Mouse (Mus musculus) brain, embryonic 18.5 days (tissue): ENCODE measurements around the gene Crtap.
"Not testable (repeated sequence)": the region's sequence is repeated elsewhere in the genome, so short reads cannot be mapped to it uniquely, and the experiment has no call there.

Source experiments
- DNase-seq: peaks from one replicate; pipeline ENCODE4 v3.0.0-alpha.2; 2012; ENCODE audit warnings: low read depth, low spot score

Gene Crtap

GRCm38 (mm10) chr9:114395258-114395657, 4.8 kb upstream of the Crtap start:
- no peak for DNase-seq

- DNase-seq: no peak
Measured at GRCm38 (mm10) chr9:114394677-114395076, 4.2 kb upstream of the Crtap start.

- DNase-seq: not testable (repeated sequence)
Measured at GRCm38 (mm10) chr9:114394136-114394535, 3.7 kb upstream of the Crtap start.

GRCm38 (mm10) chr9:114390749-114391075, 237 bp upstream of the Crtap start:
- no peak for DNase-seq

GRCm38 (mm10) chr9:114389371-114389904, 1.0 kb downstream of the Crtap start:
- DNase-seq: no peak

- no peak for DNase-seq
Measured at GRCm38 (mm10) chr9:114388701-114389370, 1.6 kb downstream of the Crtap start.

DNA sequence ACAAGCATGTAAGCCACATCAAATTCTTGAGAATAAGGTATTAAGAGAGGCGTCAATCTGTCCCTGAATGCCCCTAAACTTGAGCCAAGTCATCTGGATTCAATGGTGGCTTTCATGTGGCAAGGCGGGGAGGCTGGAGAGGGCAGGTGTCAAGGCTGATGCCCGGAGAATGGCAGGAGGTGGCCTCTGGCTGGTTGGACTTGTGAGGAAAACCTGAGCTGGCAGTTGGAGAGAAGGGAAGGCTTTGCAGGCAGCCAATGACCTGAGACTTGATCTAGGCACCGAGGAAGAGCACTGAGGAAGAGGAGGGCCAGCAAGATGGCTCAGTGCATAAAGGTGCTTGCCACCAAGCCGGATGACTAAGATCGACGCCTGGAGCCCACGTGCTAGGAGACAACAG, 2.2 kb downstream of the Crtap start:
- DNase-seq: no peak

DNA sequence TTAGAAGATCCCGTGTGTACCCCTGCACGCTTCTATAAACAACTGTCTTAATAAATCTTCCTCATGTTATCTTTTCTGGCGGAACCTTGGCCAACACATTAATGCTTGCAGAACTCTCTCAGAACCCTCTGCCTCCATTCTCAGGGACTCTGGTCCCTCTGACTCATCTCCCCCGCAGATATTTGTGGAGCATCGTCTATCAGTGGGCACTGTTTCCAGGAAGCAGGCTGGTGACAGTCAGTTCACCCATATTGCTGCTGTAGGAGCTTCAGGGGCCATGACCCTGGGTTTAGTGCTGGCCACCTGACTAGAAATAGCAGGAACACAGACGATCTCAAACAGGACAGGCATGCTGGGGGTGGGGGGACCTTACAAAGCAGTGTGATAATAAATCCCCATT, 3.4 kb downstream of the Crtap start:
- DNase-seq: no peak

GRCm38 (mm10) chr9:114385160-114385559, 5.3 kb downstream of the Crtap start:
- no peak for DNase-seq

- DNase-seq: no peak
Measured at GRCm38 (mm10) chr9:114384691-114385090, 5.8 kb downstream of the Crtap start.

DNA sequence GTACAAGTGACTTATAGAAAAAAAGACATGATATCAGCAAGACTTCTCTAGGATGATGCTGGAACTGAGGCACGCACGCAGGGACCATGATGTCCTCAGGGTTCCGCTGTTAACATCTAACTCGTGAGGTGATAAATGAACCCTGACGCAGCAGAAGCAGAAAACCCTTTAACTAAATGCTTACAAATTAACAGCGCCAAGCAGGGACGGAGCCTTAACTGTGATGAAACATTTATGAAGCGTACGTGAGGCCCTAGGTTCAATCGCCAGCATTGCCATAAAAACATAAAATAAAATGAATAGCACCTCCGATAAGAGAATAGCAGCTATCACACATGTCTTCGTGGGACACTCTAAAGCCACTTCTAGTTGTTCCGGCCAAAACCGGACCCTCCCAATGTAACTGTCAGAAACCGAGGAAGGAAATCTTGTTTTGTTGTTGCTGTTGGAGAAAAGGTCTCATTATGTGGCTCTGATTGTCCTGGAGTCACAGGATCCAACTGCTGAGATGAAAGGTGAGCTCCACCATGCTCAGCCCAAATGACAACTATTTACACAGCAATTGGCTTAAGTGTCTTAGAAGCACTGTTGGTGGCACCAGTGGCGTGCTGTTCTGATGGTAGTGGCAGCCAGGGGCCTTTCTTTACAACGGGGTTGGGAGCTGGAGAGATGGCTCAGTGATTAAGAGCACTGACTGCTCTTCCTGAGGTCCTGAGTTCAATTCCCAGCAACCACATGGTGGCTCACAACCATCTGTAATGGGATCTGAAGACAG, 7.4 kb downstream of the Crtap start:
- no peak for DNase-seq

- DNase-seq: peak; percentile 18
Measured at GRCm38 (mm10) chr9:114380881-114381733, 9.4 kb downstream of the Crtap start.

GRCm38 (mm10) chr9:114379871-114380270, 10.6 kb downstream of the Crtap start:
- DNase-seq: no peak

GRCm38 (mm10) chr9:114377168-114377567, 13.3 kb downstream of the Crtap start:
- no peak for DNase-seq

GRCm38 (mm10) chr9:114375276-114375962, 15.1 kb downstream of the Crtap start:
- no peak for DNase-seq

DNA sequence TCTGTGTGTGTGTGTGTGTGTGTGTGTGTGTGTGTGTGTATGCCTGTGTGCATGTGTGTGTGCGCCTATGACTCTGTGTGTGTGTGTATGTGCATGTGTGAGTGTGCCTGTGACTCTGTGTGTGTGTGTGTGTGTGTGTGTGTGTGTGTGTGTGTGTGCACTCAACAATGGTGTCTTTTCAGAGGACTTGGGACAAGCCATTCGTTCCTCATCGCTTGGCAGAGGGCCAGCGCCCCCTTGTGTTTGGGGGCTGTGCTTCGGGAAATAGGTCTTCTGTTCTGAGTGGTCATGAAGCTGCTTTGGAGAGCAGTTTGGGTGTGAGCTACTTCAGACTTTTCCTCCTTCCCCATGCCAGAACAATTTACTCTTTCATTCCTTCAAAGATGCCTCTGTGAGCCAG, 18.8 kb downstream of the Crtap start:
- not testable (repeated sequence) for DNase-seq

DNA sequence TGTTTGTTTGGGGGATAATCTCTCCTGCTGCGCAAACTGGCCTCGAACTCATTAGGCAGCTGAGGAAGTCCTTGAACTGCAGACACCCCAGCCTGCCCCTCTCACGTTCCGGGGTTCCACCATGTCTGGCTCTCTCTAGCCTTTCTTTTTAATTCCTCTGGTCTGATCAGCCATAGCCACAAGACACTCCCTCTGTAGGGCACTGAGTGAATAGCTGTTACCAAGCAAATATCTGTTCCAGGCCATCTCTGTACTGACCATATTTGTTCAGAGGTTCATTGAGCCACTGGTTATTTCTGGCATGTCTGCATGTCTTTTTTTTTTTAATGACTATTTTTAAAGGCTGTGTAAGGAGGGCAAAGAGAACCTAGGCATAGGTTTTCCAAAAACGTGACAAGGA, 21.1 kb downstream of the Crtap start:
- not testable (repeated sequence) for DNase-seq

- DNase-seq: no peak
Measured at GRCm38 (mm10) chr9:114368471-114368858, 22.0 kb downstream of the Crtap start.

DNA sequence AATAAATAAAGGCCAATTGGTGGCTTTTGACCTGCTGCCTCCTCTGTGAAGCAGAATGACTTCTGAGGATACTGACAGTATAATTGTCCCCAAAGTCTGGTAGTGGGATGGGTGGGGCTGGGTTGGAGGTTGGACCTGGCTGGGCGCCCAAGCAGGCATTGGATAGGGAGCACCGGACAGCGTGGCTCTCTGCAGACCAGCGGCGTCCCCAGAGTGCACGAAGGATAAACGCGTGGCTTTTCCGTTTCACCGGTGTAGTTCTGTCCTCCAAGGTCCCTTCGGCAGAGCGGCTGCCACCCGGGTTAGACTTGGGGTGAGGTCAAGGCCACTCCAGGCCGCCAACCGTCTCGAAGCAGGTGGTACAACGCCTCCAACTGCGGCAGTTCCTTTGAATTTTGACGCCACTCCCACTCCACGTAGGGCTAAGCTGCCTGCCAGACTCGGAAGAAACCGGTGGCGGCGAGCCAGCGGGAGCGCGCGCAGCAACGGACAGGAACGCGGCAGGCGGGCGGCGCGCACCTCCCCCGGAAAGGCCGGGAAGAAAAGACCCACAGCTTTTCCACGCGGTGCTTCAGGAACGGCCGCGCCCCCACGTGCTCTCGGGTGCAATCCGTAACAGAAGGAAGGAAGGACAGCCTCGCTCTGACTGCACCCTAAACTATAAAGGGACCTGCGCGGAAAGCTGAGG, 22.5 kb downstream of the Crtap start:
- no peak for DNase-seq

GRCm38 (mm10) chr9:114329855-114330254, 60.6 kb downstream of the Crtap start, which contains the start of gene Bcl2a1c:
Gene Bcl2a1c (plus strand): TSS chr9:114330135.
- DNase-seq: not testable (repeated sequence)

DNA sequence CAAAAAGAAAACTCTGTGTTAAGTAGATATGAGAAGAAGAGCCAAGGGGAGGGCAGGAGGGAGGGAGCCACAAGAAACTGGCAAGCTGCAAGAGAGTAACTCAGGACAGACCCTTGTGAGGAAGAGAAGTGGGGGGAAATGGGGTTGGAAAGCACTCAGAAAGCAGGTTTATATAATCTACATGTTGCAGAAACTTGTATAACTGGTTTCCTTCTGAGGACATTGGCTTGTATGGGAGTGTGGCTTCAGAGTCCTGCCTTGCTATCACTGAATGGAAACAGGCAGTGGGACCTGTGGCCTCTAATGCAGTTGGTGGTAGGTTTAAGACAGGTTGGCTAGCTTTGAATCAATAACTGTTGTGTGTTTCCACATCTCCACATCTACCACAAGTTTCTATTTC, 62.1 kb downstream of the Crtap start:
- not testable (repeated sequence) for DNase-seq
